Mouse (Mus musculus) right cerebral cortex, adult 2 months (tissue): Measurements from ENCODE around the gene Trpm8.

Source experiments
- DNase-seq, 2 experiments: peaks; one replicate each; pipeline ENCODE4 v3.0.0; 2021 to 2022; ENCODE audit warnings: low spot score in 2 of 2

The Trpm8 gene

GRCm38 (mm10) chr1:88432601-88433000 lies 155.1 kb downstream of the Trpm8 start:
- no peak for DNase-seq

GRCm38 (mm10) chr1:88433096-88433883 lies 155.8 kb downstream of the Trpm8 start:
- DNase-seq: no peak

- DNase-seq: no peak
Measured at GRCm38 (mm10) chr1:88434057-88434456, 156.6 kb downstream of the Trpm8 start.

- no peak for DNase-seq
Measured at GRCm38 (mm10) chr1:88437206-88438126, 160.0 kb downstream of the Trpm8 start.
